Mouse (Mus musculus) cerebellum, adult 11 months (tissue): ENCODE measurements around the gene Ccl7.

Source experiments
- DNase-seq: peaks from one replicate; pipeline ENCODE4 v3.0.0; 2022

Gene Ccl7

GRCm38 (mm10) chr11:82045471-82045870 lies at the start of gene Ccl7:
TSS of gene Ccl7 (plus strand) at chr11:82045712.
- DNase-seq = no peak

- DNase-seq = peak; percentile 48
Observed at GRCm38 (mm10) chr11:81996172-81996841, 49.2 kb upstream of the Ccl7 start.

GRCm38 (mm10) chr11:81997085-81997484 lies 48.4 kb upstream of the Ccl7 start:
- no peak for DNase-seq

DNA sequence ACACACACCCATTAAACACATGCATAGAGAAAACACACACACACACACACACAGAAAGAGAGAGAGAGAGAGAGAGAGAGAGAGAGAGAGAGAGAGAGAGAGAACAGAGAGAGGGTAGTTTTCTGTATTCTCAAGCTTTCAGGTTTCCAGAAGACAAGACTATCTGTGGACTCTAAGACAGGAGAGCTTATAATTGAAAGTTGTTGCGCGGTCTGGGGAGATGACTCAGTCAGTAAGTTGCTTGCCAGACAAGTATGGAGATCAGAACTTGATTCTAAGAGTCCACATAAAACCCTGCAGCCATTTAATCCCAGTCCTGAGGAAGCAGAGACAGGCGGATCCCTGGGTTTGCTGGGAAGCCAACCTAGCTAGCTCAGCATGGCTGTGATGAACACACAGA lies 46.9 kb upstream of the Ccl7 start:
- no peak for DNase-seq

DNA sequence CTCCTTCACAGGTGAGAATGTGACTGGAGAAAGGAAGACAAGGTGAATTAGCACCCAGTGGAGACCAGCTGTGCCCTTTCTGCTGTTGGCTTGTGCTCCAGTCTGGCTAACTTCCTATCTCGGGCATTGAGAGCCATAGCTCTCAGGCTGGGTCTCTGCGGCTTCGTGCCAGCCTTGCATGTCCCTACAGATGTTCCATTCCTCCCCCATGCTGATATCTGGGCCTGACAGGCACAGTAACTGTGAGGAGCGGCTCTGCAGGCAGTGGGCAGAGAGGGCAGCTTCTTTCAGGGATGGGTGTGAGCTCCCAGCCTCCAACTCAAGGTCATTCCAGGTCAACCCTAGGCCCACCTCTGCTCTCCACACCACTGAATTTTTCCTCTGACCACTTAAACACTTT lies 46.0 kb upstream of the Ccl7 start:
- no peak for DNase-seq

- no peak for DNase-seq
Observed at GRCm38 (mm10) chr11:82000581-82000980, 44.9 kb upstream of the Ccl7 start.

DNA sequence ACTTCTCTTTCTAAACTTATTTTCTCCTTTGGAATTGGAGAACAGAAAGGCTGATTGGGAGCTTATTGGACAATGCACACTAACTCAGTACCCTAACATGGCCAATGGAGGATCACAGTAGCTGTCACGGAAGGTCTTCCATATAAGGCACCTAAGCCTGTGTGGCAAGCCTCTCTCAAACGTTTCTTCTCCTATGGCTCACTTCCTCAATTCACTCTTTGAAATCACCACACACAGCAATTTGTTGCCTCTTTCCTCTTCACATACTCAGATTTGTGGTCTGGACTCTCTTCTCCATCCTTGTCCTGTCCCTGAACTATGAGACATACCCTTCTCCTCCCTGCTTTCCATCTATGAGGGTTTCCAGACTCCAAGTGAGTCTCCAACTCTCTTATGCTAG lies 40.7 kb upstream of the Ccl7 start:
- DNase-seq = no peak

DNA sequence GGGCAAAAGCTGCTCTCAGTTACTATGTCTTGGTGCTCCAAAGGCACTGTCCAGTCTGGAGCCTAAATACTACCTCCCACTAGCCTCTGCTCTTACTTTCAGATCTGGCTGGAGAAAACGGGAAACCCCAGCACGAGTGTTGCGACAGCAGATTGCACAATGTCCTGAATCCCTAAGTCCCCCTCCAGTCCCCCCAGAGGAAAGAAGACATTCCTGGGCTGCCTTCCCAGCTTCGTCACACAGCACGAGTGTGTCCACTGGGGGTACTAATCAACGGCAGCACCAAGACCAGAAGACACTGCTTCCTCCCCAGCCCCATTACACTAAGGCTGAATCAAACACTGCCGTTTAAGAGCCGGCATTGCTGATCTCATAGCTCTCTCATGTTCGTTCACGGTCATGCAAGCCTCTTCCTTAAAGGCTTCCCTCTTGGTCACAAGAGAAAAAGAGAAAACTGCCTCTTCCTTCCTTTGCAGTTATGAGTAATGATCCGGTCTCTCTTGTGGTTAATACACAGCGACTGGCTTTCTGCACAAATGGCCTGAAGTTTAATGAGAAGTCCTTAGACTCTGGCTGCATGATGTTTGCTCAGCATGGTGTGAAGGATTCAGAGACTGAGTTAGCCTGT lies 38.6 kb upstream of the Ccl7 start:
- DNase-seq = no peak

GRCm38 (mm10) chr11:82010115-82010514 lies 35.4 kb upstream of the Ccl7 start:
- no peak for DNase-seq

DNA sequence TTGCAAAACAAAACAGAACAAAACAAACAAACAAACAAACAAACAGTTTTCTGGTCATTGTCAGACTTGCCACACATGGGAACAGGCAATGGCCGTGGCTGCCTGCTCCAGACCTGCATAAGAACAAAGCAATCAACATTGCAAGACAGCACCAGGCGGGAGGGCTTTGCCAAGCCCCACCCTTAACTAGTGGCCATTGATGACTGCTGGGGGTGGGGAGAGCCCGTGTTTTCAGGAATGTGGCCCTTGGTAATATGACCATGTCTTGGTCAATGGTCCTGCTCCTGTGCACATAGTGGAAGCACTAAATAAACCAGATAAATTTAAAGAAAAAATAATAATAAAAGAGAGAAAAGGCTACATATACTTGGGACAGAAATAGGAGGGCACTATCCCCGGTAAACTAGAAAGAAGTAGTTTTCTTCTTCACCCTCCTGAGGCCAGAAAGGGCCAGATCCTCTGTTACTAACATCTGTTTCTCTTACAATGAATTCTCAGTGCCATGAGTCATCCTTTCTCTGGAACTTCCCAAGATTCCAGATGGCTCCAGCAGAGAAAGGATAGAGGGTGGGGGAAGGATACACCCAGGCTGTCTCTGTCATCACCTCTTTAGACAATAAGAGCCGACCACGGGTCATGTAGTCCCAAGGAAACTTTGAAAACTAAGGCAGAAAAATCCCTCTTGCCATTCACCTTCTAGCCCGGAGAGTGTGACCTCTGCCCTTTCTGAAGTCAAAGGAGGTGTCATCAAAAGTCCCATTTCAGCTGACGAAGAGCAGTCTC lies 33.9 kb upstream of the Ccl7 start:
- no peak for DNase-seq

DNA sequence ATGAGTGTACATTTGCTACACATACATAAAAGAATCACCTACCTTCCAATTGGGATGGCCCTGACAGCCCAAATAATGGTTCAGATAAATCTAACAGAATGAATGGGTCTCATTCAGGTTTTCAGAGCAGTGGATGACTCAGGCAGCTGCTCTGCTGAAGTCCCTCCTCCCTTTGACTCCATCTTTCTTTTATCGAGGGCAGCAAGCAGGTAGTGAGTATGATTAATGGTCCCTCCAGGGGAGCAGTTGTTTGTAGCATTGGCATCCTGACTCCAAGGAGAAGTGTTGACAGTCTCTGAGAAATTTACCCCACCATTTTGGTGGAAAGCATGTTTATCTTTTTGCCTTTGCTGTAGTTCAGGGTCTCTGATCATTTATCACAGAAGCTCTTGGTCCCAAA lies 31.8 kb upstream of the Ccl7 start:
- DNase-seq = no peak

DNA sequence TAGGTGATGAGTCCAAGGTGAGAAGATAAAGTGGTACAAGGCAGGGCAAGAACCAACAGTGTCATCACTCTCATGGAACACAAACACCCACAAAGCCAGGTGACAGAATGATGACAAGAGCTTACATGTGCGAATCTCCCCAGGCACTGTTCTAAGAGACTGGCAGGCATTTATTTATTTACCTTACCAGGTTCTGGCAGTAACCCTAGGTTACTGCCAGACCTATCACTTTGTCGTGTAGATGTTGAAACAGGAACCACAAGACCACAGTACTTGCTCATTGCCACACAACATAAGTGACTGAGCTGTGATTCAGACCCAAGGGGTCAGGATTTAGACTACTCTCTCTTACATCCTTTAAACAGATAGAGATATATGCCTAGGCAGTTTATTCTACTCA lies 30.4 kb upstream of the Ccl7 start:
- DNase-seq = no peak

GRCm38 (mm10) chr11:82016181-82016780 lies 29.2 kb upstream of the Ccl7 start:
- no peak for DNase-seq

- DNase-seq = no peak
Observed at GRCm38 (mm10) chr11:82019389-82019788, 26.1 kb upstream of the Ccl7 start.

GRCm38 (mm10) chr11:82019793-82020192 lies 25.7 kb upstream of the Ccl7 start:
- no peak for DNase-seq

DNA sequence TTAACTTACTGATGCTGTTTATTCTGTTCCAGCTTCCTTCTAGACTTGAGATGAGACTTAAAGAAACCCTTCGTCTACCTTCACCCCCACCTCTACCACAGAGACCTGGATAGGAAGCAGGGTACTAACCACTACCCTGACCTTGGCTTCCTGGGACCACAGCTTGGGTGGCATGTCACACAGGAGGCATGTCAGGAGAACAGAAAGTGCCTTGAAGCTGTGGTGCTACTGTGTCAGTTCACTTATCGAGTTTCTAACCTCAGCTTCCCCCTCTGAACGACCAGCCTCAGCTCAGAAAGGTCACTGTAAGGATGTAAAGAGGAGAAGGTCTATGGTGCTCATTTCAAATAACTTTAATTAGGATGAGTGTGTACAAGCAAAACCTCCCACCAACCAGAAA lies 24.1 kb upstream of the Ccl7 start:
- no peak for DNase-seq

DNA sequence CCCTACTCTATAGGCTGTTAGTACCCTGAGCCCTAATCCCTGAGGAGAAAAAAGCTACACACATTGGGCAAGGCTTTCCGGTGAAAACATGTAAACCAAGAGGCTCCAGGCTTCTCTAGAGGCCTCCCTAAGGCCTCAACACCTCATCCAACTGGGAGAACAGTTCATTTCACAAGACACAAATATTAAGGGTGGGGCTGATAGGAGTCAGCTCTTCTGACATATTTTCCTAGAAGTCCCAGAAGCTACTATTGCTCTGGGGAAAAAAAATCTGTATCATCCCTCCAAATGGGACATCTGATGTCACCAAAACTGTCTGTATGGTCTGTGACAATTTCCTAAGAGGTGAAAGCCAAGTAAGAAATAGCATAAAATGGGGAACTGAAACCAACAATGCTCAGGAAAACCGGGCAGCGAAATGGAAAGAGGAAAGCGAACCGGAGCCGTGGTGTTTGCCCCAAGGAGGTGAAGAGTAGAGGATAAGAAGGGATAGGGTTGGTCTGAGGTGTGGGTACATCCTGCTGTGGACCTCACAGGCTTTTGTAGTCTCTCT lies 22.9 kb upstream of the Ccl7 start:
- DNase-seq = no peak

- no peak for DNase-seq
Observed at GRCm38 (mm10) chr11:82023769-82024168, 21.7 kb upstream of the Ccl7 start.

- DNase-seq = no peak
Observed at GRCm38 (mm10) chr11:82030171-82030570, 15.3 kb upstream of the Ccl7 start.

- no peak for DNase-seq
Observed at GRCm38 (mm10) chr11:82032136-82032535, 13.4 kb upstream of the Ccl7 start.

GRCm38 (mm10) chr11:82032678-82033344 lies 12.7 kb upstream of the Ccl7 start:
- DNase-seq = no peak

DNA sequence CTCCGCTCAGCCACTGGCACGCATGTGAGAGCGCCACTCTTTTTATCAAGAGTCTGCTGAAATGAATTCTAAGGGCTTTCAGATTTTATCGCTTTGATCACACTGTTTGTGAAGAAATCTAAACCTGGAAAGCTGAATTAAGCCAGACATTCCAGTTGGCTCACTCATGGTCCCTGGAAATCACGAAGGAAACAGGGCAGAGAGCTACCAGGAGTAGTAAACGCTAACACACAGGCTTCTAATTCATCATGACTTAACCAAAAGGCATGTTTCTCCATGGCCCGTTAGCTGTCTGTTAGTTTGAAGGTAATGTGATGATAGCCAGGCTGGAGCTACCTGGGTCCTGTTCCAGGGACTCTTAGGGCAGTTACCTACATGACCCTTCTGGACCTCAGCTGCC lies 11.1 kb upstream of the Ccl7 start:
- DNase-seq = no peak

GRCm38 (mm10) chr11:82035356-82035755 lies 10.2 kb upstream of the Ccl7 start, which contains the start of gene Ccl2:
TSS of gene Ccl2 (plus strand) at chr11:82035571.
- DNase-seq = peak; percentile 11
